Mouse (Mus musculus): ENCODE data around the gene Wdr77.
"Not testable (repeated sequence)": the region's sequence is repeated elsewhere in the genome, so short reads cannot be mapped to it uniquely, and the experiment has no call there.

The Wdr77 gene

DNA sequence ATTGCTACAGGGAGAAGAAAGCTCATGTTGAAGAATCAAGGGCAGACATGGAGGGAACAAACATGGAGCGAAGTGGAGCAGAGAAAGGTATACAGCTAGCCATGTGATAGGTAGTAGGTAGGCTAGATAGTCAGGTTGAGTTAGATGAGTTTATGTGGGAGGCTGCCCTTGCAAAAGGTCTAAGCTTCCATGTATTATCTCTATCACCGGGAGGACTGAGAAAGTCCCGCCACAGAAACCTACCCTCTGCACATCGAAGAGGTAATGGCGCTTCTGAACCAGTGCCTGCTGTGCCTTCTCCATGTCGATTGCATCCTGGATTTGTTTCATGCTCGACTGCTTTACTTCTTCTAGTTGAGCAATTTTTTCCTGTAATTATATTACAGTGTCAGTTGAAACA lies 7.8 kb upstream of the Wdr77 start:
- in situ Hi-C loops (cut with MboI, MseI): no loop called here

DNA sequence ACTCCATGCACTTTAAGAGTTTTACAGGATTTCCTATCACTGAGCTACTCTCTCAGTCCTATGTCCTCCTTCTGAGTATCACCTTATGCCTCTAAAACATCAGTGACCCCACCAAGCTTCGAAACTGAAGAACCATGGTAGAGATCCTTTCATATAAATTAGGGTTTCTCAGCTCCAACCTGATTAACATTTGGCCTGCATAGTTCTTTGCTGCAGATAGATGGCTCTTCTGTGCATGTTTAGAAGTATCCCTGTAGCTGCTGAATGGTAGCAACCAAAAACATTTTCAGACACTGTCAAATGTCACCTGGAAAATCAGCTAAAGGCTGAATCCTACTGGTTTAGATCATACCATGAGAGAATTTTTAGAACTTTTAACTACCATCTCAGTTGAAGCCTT lies 1.9 kb upstream of the Wdr77 start:
- in situ Hi-C loops (cut with MboI, MseI): loop anchor here (5.0 kb wide), 1 partner anchor 270 kb away; the partner anchor contains the start of gene Ddx20

DNA sequence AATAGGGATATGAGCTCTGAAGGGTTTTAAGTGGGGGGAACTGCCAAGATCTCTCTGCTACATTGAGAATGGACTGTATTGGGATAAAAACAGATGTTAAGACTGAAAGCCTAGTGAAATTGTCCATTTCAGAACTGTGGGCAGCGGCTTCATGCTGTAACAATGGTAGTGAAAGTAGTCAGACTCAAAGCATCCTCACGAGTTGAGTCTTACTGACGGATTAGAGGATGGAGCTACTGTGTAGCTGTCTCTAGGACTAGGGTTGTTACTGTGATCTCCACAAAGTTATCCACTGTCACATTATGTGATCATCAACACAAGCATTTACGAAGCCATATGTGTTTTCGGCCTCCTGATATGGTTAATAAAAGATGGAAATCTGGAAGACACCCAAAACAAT lies 965 bp upstream of the Wdr77 start:
- in situ Hi-C loops (cut with MboI, MseI): loop anchor here (5.0 kb wide), 1 partner anchor 271 kb away; the partner anchor contains the start of gene Ddx20

DNA sequence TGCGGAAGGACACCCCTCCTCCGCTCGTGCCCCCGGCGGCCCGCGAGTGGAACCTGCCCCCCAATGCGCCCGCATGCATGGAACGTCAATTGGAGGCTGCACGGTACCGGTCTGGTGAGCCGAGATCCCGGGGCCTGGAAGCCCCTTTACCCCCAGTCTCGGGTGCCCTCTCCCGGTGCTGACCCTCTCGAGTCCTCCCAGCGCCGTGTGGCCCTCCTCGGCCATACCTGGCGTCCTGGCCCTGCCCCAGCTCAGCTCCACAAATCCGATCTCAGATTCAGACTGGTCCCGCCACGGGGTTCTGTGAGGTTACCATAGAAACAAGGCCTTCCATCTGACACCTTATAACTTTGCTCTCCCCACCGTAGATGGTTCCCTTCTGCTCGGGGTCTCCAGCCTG lies 416 bp downstream of the Wdr77 start:
- in situ Hi-C loops (cut with MboI, MseI): loop anchor here (5.0 kb wide), 1 partner anchor 272 kb away; the partner anchor contains the start of gene Ddx20

DNA sequence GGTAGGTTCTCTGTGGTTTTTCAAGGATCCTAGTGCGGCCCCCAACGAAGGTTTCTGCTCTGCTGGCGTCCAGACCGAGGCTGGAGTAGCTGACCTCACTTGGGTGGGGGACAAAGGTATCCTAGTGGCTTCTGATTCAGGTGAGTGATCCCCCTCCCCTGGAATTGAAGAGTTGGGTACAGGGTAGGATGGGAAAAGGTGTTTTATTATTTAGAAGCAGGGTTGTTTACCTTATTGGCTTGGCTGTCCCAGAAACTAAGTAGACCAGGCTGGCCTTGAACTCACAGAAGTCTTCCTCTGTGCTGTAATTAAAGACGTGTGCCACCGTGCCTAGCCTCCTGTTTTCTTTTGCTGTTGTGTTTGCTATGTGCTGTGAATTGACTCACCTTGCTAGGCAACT lies 830 bp downstream of the Wdr77 start, which contains the start of gene Atp5f1:
TSS of gene Atp5f1 (minus strand) at position 101 of the 400 bp plus-strand sequence.
- in situ Hi-C loops (cut with MboI, MseI): loop anchor here (5.0 kb wide), 1 partner anchor 273 kb away; the partner anchor contains the start of gene Ddx20

DNA sequence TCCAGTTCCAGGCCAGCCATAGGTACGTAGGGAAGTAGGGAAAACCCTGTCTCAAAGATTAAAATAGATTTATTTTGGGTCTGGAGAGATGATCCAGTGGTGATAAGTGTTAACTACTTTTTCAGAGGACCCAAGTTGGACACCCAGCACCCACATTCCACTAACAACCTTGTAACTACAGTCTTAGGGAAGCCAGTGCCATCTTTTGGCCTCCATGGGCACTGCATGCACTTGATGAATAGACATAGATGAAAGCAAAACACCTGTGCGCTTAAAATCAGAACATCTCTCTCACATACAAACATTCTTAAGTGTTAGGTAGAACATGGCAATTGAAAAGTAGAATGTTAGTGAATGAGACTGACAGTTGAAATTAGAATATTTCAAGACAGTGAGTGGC lies 1.5 kb downstream of the Wdr77 start:
- in situ Hi-C loops (cut with MboI, MseI): no loop called here

DNA sequence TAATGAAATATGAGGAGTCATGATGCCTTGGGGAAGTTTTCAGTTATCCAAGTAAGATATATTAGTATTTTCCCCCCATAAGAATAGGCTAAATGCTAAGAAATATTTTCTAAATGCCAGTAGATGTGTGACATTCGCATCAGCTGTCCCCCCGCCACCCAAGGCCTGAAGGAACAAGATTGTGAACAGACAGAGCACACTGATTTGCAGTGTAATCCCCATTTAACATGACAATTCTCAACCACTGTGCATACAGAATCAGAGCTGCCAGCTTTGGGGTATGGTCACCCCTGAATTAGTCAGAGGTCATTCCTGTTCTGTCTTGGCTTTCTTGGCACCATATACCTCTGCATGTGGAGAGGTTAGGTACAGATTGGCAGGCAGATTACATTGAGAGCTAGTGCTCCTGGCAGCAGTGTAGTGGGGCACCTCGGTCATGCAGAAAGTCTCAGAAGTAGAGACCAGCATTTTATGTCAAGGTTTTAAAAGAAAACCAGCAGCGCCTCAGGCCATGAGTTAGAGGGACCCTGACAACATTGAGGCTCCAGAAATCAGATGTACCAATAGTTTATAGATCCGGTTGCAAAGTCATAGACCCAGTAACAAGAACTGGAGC lies 12.8 kb downstream of the Wdr77 start:
- in situ Hi-C loops (cut with MboI, MseI): no loop called here

DNA sequence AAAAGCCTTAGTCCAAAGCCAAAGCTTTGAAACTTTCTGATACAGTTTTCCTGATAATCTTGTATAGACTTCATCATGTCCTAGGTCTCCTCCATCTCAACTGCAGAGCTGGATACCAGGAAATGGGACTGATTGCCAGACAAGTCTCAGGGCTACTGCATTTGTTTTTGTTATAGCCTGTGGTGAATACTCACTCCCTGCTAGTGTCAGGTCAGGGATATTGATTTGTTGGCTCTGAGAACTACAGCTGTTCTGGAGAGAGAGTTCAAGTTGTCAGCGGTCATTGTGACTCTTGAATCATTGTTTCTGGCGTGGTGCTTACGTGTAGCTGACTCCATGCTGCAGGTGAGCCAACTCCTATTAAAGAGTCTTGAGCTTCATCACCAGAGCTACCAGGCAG lies 14.2 kb downstream of the Wdr77 start, which contains the start of gene Ovgp1:
TSS of gene Ovgp1 (plus strand) at position 301 of the 400 bp plus-strand sequence.
- in situ Hi-C loops (cut with MboI, MseI): no loop called here

DNA sequence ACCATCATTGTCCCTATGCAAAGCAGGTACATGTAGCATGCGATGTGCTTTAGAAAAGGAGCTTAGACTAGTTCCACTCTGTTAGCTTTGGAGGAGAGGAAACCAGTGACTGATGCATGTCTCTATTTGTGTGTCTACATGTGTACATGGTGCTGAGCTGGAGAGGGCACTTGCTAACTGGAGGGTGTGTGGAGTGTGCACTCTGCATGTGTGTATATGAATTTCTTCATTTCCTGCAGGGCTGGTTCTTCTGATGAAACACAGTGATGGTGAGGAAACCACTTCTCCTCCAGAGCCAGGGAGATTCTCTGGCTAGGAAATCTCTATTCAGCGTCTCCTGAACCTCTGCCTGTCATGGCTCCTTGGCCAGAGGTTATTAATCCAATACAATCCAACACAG lies 15.0 kb downstream of the Wdr77 start:
- in situ Hi-C loops (cut with MboI, MseI): no loop called here

DNA sequence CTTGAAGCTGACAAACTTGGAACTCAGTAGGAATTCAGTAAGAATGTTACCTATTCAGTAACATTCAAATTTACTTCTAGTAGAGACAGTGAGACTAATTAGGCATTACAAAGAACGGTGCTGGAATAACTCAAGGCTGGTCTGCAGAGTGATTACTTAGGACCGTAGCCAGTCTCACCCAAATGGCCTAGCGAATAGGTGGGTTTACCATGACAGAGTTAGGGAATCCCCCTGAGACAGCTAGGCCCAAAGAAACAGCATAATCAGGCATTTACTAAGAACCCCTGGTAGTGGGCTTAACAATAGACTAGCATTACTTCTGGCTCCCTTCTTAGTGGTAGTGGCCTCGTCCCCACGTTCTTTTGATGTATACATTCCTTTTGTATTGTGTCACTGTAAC lies 30.4 kb downstream of the Wdr77 start:
- in situ Hi-C loops (cut with MboI, MseI): loop anchor here (5.0 kb wide), 2 partner anchors 78 to 458 kb away; no protein-coding TSS in a partner anchor

DNA sequence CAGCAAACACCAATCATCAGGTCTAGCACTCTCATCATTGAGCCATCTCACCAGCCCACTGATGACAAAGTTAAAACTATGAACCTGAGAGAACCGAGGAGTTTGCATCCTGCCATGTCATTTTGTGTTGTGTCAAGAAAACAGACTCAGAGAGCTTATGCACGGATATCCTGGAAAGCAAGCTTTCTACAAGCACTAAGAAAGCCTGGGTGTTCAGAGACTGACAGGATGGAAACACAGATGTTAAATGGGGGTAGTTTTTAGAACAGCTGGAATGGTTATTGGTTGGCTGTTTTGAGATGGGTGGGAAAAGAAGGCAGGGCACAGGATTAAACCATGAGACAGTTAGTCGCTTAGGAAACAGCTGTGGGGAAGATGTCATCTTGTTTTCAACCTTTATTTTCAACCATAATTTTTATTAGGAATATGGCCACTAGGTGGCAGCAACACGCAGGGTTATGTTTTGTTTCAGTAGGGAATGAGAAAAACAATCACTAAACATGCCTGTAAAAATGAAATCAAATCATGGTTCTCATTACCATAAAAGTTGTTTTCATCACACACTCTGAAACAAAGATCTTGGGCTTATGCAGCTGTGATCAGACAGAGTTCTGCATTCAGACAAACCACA lies 32.6 kb downstream of the Wdr77 start:
- in situ Hi-C loops (cut with MboI, MseI): loop anchor here (5.0 kb wide), 2 partner anchors 76 to 456 kb away; no protein-coding TSS in a partner anchor

DNA sequence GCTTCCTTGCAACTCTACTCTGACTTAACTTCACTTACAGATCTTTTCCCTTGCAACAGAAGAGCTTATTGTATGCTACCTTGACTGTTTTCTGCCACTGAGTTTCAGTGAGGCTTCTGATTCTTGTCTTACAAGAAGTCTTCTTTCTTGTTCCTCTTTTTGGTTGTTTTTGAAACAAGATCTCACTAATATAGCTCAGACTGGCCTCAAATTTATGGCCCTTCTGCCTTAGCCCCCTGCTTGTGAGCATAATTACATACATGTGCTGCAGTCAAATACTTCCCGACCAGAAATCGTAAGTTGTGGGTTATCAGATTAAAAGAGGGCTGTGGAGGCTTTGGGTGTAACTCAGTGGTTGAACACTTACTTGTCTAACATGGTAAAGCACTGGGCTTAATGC lies 35.6 kb downstream of the Wdr77 start:
- in situ Hi-C loops (cut with MboI, MseI): loop anchor here (5.0 kb wide), 2 partner anchors 73 to 453 kb away; no protein-coding TSS in a partner anchor

DNA sequence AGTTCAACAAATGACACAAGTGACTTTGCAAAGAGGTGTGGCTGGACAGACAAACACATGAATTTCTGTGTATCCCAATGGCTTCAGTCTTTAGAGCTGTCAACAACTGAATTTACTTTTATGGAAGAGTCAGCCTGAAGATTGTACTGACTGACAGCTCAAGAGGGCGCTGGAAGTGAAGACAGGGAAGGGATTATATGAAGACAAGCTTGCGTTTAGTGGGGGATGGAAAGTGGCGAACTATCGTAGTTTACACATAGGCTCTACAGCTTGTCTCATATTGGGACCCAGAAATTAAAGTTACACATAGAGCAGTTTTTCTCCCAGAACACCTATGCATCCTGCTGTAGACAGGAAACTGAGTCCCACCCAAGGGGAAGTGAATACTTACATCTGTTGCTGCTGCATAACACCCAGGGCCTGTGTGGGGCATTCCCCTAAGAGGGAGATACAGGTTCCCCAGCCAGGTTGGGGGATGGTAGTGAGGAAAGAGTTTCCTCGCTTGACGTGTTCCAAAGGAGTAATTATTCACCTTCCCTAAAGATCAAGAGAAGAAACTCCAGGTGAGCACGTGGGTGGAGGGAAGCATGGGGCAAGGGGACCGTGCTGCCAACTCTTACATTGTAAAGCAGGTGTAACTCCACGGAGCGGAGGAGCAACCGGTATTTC lies 41.7 kb downstream of the Wdr77 start:
- in situ Hi-C loops (cut with MboI, MseI): no loop called here

DNA sequence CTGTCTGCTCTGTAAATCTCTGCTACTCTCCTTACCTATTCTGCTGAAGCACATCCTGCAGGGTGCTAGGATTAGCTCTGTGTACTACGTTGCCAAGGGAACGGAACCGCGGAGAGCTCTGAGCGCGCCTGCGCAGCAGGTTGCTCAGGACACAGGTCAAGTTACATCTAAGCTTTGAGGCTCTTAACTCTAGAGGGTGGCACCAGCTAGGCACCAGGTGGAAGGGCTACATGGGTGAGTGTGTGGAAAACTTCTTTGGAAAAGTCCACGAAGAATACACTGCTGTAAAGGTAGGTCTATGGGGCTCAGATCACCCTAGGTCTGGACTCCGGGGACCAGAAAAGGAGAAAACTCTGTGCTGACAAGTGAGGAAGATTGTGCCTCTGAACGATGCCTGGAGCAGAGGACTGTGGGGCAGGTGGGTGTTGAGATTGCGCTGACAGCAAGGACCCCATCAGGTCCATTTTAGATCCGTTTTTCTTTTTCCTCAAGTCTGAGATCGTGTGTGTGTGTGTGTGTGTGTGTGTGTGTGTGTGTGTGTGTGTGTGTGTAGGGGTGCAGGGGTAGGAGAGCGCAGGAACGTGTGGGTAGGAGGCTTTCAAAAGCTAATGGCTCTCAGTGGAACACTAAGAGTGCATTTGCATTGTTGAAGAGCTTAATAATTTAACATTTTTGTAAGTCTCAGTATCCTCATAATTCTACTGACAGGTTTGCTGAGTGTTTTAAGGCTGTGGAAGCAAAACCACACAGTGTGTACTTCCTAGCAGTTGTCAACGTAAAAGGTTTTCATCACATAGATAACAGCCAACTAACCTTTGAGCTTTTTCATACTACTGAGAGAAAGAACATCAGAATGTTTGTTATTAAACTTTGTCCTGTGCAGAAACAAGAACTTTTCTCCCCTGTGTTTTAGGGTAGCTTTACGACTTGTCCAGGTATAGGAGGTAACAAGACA lies 42.5 kb downstream of the Wdr77 start:
- in situ Hi-C loops (cut with MboI, MseI): no loop called here

DNA sequence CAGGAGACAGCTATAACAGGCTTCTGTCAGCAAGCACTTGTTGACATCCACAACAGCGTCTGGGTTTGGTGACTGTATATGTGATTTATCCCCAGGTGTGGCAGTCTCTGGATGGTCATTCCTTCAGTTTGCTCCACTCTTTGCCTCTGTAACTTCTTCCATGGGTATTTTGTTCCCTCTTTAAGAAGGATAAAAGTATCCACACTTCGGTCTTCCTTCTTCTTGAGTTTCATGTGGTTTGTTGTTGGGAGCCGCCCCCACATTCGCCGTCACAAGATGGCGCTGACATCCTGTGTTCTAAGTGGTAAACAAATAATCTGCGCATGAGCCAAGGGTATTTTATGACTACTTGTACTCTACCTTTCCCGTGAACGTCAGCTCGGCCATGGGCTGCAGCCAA lies 44.2 kb downstream of the Wdr77 start:
- in situ Hi-C loops (cut with MboI, MseI): not testable (repeated sequence)

DNA sequence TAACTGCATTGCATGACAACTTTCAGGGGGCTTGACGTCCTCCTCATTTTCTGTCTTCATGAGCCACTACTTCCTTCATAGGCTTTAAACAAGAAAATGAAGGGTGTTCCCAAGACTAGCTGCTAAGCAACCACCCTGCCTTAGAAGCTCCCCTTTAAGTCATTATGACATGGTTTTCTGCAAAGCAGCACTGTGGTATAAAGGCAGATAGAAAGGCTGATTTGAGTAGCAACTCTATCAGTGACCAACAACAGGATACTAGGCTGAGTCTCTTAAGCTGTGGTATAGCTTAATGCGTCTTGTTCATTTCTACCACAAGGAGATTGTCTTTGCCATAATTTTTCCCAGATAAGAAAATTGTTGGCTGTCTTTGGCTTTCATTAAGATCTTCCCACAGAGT lies 55.4 kb downstream of the Wdr77 start, which contains the start of gene Pifo:
TSS of gene Pifo (minus strand) at position 101 of the 400 bp plus-strand sequence.
- in situ Hi-C loops (cut with MboI, MseI): no loop called here

Data from T-helper 2 cell (primary cell).